Mouse (Mus musculus) thymus, adult 2 months (tissue): ENCODE measurements around the gene Gm10570. TPM values are rescaled to one million over a fixed set of nuclear protein-coding genes. Genes with fewer than 3 reads are reported as not detected.

Experiments used
- DNase-seq: peaks from one replicate; pipeline ENCODE4 v3.0.0; 2021
- H3K27ac ChIP-seq: fragments of 200-500 bp; 2 replicates; pipeline ENCODE4 v1.5.1; 2012; ENCODE audit warnings: low read length, control low read depth; ENCODE audit not compliant: control insufficient read depth, insufficient read depth
- H3K27me3 ChIP-seq: fragments of 200-500 bp; 2 replicates; pipeline ENCODE4 v1.6.1; 2012; ENCODE audit warnings: mild to moderate bottlenecking, low read length, moderate library complexity, mixed read lengths; ENCODE audit not compliant: control insufficient read depth, insufficient read depth
- H3K36me3 ChIP-seq: fragments of 200-500 bp; 2 replicates; pipeline ENCODE4 v1.6.1; 2012; ENCODE audit warnings: mild to moderate bottlenecking, low read length, moderate library complexity; ENCODE audit not compliant: control insufficient read depth, insufficient read depth
- H3K4me1 ChIP-seq: fragments of 200-500 bp; replicated peaks from 2 replicates; pipeline ENCODE4 v1.6.1; 2012; ENCODE audit warnings: low read length; ENCODE audit not compliant: control insufficient read depth, insufficient read depth
- H3K4me3 ChIP-seq: fragments of 200-500 bp; 2 replicates; pipeline ENCODE4 v1.5.1; 2012; ENCODE audit warnings: mild to moderate bottlenecking, low read length, control low read depth, moderate library complexity; ENCODE audit not compliant: control insufficient read depth, insufficient read depth
- CTCF ChIP-seq: fragments of 200-500 bp; IDR thresholded peaks from 2 replicates; pipeline ENCODE4 v1.5.1; 2012; ENCODE audit warnings: mild to moderate bottlenecking, control low read depth, low read length, moderate library complexity, borderline replicate concordance; ENCODE audit not compliant: control insufficient read depth, poor library complexity, insufficient read depth; ENCODE audit errors: extremely low read depth
- POLR2A ChIP-seq: fragments of 200-500 bp; IDR thresholded peaks from 2 replicates; pipeline ENCODE4 v1.6.1; 2012; ENCODE audit warnings: mild to moderate bottlenecking, low read length, control low read depth, moderate library complexity; ENCODE audit not compliant: control insufficient read depth, poor library complexity, insufficient read depth; ENCODE audit errors: extremely low read depth
- WGBS: fragments of 180-500 bp; shearing (Covaris S2); methylation state at CpG from one replicate; pipeline ENCODE4 v1.1.7; 2018; 5-methylcytosine and 5-hydroxymethylcytosine counted together
- polyA plus RNA-seq: library from polyadenylated mRNA; depleted of rRNA; stranded (reverse); fragments of >200 nt; gene quantifications from 2 replicates; pipeline ENCODE4 v1.2.3, GENCODE M21; 2012

Gene Gm10570
- polyA plus RNA-seq, 1 experiment = not detected

- no peak overlapping the region for H3K4me3 ChIP-seq
- 48% methylated on average over 3 of the region's 3 CpGs for WGBS
- no peak for DNase-seq
- no peak overlapping the region for H3K27ac ChIP-seq
- H3K36me3 ChIP-seq = no peaks in the 10 kb centered on the region
- H3K4me1 ChIP-seq = no peaks in the 10 kb centered on the region
- H3K27me3 ChIP-seq = no peaks in the 10 kb centered on the region; the same call in 1 of the 2 replicates
- no peak for TF ChIP-seq POLR2A
- no peak for TF ChIP-seq CTCF
Observed at GRCm38 (mm10) chr4:130289824-130290223, 18.6 kb downstream of the Gm10570 start.

- TF ChIP-seq POLR2A (no peak), CTCF (no peak)
- 43% methylated on average over 3 of the region's 3 CpGs for WGBS
- Histone ChIP-seq H3K27me3 (no peaks in the 10 kb centered on the region; the same call in 1 of the 2 replicates), H3K4me3 (no peak overlapping the region), H3K27ac (no peak overlapping the region), H3K36me3 (no peaks in the 10 kb centered on the region), H3K4me1 (no peaks in the 10 kb centered on the region)
- DNase-seq = no peak
Observed at GRCm38 (mm10) chr4:130286531-130286930, 21.9 kb downstream of the Gm10570 start.

- 7% methylated on average over 9 of the region's 9 CpGs for WGBS
- Histone ChIP-seq H3K27me3 (no peaks in the 10 kb centered on the region; the same call in 1 of the 2 replicates), H3K4me1 (no peaks in the 10 kb centered on the region), H3K36me3 (no peaks in the 10 kb centered on the region), H3K4me3 (no peak overlapping the region), H3K27ac (no peak overlapping the region)
- no peak for TF ChIP-seq POLR2A
- TF ChIP-seq CTCF = no peak
- DNase-seq = no peak
Observed at GRCm38 (mm10) chr4:130283826-130284225, 24.6 kb downstream of the Gm10570 start.

- Histone ChIP-seq H3K4me1 (no peaks in the 10 kb centered on the region), H3K36me3 (no peaks in the 10 kb centered on the region), H3K4me3 (no peak overlapping the region), H3K27me3 (no peaks in the 10 kb centered on the region; the same call in 1 of the 2 replicates), H3K27ac (no peak overlapping the region)
- TF ChIP-seq POLR2A = no peak
- TF ChIP-seq CTCF = no peak
- 78% methylated on average over 5 of the region's 5 CpGs for WGBS
- DNase-seq = no peak
Observed at GRCm38 (mm10) chr4:130282856-130283255, 25.6 kb downstream of the Gm10570 start.

GRCm38 (mm10) chr4:130279105-130279504, 29.4 kb downstream of the Gm10570 start, which contains the start of gene Serinc2:
Gene Serinc2 (minus strand): TSS chr4:130279205.
- TF ChIP-seq POLR2A = no peak
- no peak within 1 kb of the TSS for H3K27ac ChIP-seq
- H3K27me3 ChIP-seq = peaks cover 13% of the 10 kb centered on the region
- WGBS = 83% methylated on average over 2 of the region's 2 CpGs
- no peak for DNase-seq
- no peak within 1 kb of the TSS for H3K4me3 ChIP-seq
- H3K4me1 ChIP-seq = no peaks in the 10 kb centered on the region
- no peaks in the 10 kb centered on the region for H3K36me3 ChIP-seq

- Histone ChIP-seq H3K4me1 (no peaks in the 10 kb centered on the region), H3K36me3 (no peaks in the 10 kb centered on the region), H3K27me3 (peaks cover 19% of the 10 kb centered on the region), H3K27ac (no peak overlapping the region), H3K4me3 (no peak overlapping the region)
- TF ChIP-seq POLR2A (no peak), CTCF (no peak)
- no peak for DNase-seq
- 33% methylated on average over 7 of the region's 7 CpGs for WGBS
Observed at GRCm38 (mm10) chr4:130276573-130277176, 31.8 kb downstream of the Gm10570 start.

- TF ChIP-seq POLR2A = no peak
- no peak for TF ChIP-seq CTCF
- DNase-seq = no peak
- no peaks in the 10 kb centered on the region for H3K4me1 ChIP-seq
- no peaks in the 10 kb centered on the region for H3K36me3 ChIP-seq
- 64% methylated on average over 5 of the region's 5 CpGs for WGBS
- no peak overlapping the region for H3K4me3 ChIP-seq
- no peak overlapping the region for H3K27ac ChIP-seq
- H3K27me3 ChIP-seq = peaks cover 19% of the 10 kb centered on the region
Observed at GRCm38 (mm10) chr4:130275823-130276105, 32.7 kb downstream of the Gm10570 start.
